Mouse (Mus musculus) spleen, adult 2 months (tissue): Measurements from ENCODE around the gene Lyve1. TPM values are rescaled to one million over a fixed set of nuclear protein-coding genes. Genes with fewer than 3 reads are reported as not detected.
"Not testable (repeated sequence)": the region's sequence is repeated elsewhere in the genome, so short reads cannot be mapped to it uniquely, and the experiment has no call there.

Experiments used
- DNase-seq, 2 experiments: peaks; one replicate each; pipeline versions ENCODE4 v3.0.0 to v3.0.0-alpha.2; 2012 to 2021; ENCODE audit warnings: low spot score in 2 of 2, low read depth in 1 of 2
- H3K27ac ChIP-seq: fragments of 200-500 bp; 2 replicates; pipeline ENCODE4 v1.5.1; 2012; ENCODE audit warnings: low read length, inconsistent platforms; ENCODE audit not compliant: insufficient read depth
- H3K27me3 ChIP-seq: fragments of 200-500 bp; 2 replicates; pipeline ENCODE4 v1.6.1; 2012; ENCODE audit warnings: mild to moderate bottlenecking, moderate library complexity, low read length, inconsistent platforms; ENCODE audit not compliant: control insufficient read depth, insufficient read depth
- H3K36me3 ChIP-seq: fragments of 200-500 bp; 2 replicates; pipeline ENCODE4 v1.6.1; 2012; ENCODE audit warnings: mild to moderate bottlenecking, low read length, inconsistent platforms; ENCODE audit not compliant: control insufficient read depth, insufficient read depth
- H3K4me1 ChIP-seq: fragments of 200-500 bp; 2 replicates; pipeline ENCODE4 v1.6.1; 2011; ENCODE audit warnings: inconsistent platforms; ENCODE audit not compliant: control insufficient read depth, insufficient read depth, insufficient read length
- H3K4me3 ChIP-seq: fragments of 200-500 bp; 2 replicates; pipeline ENCODE4 v1.5.1; 2011; ENCODE audit warnings: mild to moderate bottlenecking, inconsistent platforms; ENCODE audit not compliant: insufficient read depth, insufficient read length; ENCODE audit errors: extremely low read depth
- CTCF ChIP-seq: fragments of 200-500 bp; IDR thresholded peaks from 2 replicates; pipeline ENCODE4 v1.5.1; 2011; ENCODE audit warnings: mild to moderate bottlenecking, inconsistent platforms; ENCODE audit not compliant: insufficient read depth, insufficient read length, insufficient replicate concordance; ENCODE audit errors: extremely low read depth
- POLR2A ChIP-seq: fragments of 200-500 bp; IDR thresholded peaks from 2 replicates; pipeline ENCODE4 v1.6.1; 2011; ENCODE audit warnings: low read depth, low read length, inconsistent platforms
- WGBS: fragments of 180-500 bp; shearing (Covaris S2); methylation state at CpG from one replicate; pipeline ENCODE4 v1.1.7; 2018; 5-methylcytosine and 5-hydroxymethylcytosine counted together
- polyA plus RNA-seq: library from polyadenylated mRNA; depleted of rRNA; stranded (reverse); fragments of >200 nt; gene quantifications from 2 replicates; pipeline ENCODE4 v1.2.3, GENCODE M21; 2012; rRNA removed

Lyve1 gene
- 0.49 and 0.52 TPM in 2 replicates for polyA plus RNA-seq

DNA sequence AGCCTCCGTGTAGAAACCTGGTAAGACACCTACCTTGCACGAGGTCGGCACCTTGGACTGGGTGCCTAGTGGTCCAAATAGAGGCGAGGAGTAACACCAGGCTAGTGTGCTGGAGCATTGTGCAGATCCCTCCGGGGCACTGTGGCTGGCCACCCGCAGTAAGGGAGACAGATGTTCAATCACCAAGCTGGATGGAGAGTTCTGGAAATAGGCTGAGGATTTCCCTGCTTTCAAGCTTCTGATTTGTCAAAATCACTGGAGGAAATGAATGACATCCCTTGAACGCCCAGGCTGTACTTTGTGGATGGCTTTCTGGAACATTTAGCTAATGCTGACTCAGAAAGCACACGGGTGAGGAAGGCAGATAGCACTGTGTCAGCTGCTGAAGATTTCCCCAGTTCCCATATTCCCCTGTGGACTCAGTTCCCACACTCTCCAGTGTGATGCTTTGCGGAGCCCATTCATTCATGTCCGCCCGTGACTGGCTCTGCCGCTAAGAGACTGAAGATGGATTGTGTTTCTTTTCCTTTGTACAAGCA lies at the start of gene Lyve1:
Gene Lyve1, minus strand, starts transcription at position 489 of the 539 bp plus-strand sequence.
- DNase-seq, result no peak
- Histone ChIP-seq H3K4me3 (no peak within 1 kb of the TSS), H3K4me1 (no peaks in the 10 kb centered on the region), H3K27ac (no peak within 1 kb of the TSS), H3K27me3 (no peaks in the 10 kb centered on the region), H3K36me3 (no peaks in the 10 kb centered on the region)
- no peak for TF ChIP-seq CTCF
- TF ChIP-seq POLR2A, result no peak
- 79% methylated on average over 12 of the region's 12 CpGs for WGBS

DNA sequence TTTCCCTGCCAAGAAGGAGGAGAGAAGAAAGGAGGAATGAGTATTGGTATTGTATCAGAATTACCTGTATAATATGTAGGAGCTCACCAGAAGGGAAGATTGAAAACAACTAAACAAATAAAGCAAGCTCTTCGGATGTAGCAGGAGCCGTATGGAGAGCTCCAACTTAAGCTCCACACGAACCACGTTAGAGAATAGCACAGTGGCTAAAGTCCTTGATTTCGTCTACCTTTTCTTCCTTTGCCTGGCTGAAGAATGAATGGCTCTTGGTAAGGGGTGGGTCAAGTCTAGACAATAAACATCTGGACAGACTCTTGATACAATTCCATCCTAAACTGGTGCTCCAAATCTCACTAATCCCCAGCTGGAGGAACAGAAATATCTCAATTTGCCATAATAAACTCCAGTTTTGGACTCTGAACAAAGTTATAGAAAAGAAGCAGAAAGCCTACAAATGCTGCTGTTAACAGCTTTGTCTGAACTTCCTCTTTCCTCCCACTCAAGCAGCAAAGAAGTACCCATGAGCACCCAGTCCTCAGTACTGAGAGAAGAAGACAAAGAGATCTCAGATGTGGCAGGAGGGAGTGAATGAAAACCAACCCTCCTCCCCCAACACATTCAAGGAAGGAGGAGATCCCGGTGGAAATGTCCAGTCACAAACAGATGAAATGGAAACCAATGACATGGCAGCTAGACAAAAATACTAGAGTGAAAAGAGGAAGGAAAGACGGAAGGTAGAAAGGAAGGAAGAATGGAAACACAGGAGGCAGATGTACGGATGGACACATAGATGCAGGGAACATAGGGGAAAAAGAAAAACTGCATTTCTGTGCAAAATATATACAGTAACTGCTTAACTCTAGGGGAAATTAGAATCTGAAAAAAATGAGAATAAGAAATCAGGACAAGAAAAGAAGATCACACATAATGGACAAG lies 45.4 kb upstream of the Lyve1 start:
- Histone ChIP-seq H3K36me3 (no peaks in the 10 kb centered on the region), H3K4me3 (no peak overlapping the region), H3K27ac (peak overlapping the region; percentile 37; the same call in 1 of the 2 replicates), H3K4me1 (peaks cover 4% of the 10 kb centered on the region; the same call in 1 of the 2 replicates), H3K27me3 (no peaks in the 10 kb centered on the region)
- TF ChIP-seq POLR2A (no peak), CTCF (no peak)
- 39% methylated on average over 8 of the region's 8 CpGs for WGBS
- no peak for DNase-seq

GRCm38 (mm10) chr7:110906566-110906965 lies 43.5 kb upstream of the Lyve1 start:
- no peak for TF ChIP-seq CTCF
- TF ChIP-seq POLR2A, result no peak

DNA sequence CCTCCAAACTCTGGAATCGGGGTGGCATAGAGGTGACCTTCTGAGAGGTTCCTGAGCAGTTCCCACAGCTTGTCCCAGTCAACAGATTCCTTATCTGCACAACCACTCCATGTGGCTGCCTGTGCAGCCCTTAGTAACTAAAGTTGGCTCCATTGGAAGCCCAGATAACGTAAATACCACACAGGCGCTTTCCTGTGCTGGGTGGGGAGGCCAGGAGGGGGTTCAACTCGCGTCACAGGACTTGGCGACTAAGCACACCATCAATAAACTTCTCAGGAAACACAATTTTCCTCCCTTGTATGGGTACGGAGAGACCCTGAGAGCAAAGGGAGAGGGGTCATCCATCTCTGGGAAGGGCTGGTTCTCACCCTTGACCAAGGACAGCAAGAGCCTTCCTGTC lies 40.2 kb upstream of the Lyve1 start:
- Histone ChIP-seq H3K4me1 (peaks cover 3% of the 10 kb centered on the region; the same call in 1 of the 2 replicates), H3K27ac (no peak overlapping the region), H3K27me3 (no peaks in the 10 kb centered on the region), H3K4me3 (no peak overlapping the region), H3K36me3 (no peaks in the 10 kb centered on the region)
- DNase-seq, result no peak
- TF ChIP-seq POLR2A, result no peak
- no peak for TF ChIP-seq CTCF
- WGBS, result 72% methylated on average over 7 of the region's 7 CpGs

More at GRCm38 (mm10) chr7:110906566-110906965, 43.5 kb upstream of the Lyve1 start:
- H3K27ac ChIP-seq, result no peak overlapping the region
- no peak for DNase-seq
- 94% methylated on average over 2 of the region's 2 CpGs for WGBS
- H3K4me3 ChIP-seq, result no peak overlapping the region
- peaks cover 4% of the 10 kb centered on the region; the same call in 1 of the 2 replicates for H3K4me1 ChIP-seq
- H3K27me3 ChIP-seq, result no peaks in the 10 kb centered on the region
- H3K36me3 ChIP-seq, result no peaks in the 10 kb centered on the region

DNA sequence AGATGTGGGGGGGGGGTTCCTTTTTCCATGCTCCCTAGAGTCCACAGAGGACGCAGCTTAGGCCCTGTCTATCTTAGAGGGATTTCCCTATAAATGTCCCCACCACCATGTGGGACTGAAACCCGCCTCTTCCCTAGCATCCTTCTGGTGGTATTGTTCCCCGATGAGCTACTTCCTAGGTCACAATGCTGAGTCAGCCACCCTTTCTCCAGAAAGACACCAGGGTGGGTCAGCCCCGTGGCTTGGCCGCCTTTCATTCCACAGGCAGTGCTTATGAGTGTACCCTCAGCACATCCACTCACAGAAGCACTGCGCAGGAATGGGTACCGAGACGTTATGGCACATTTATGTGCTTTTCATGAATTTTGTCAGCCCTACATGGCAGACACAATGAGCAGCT lies 34.2 kb upstream of the Lyve1 start:
- Histone ChIP-seq H3K36me3 (no peaks in the 10 kb centered on the region), H3K4me1 (no peaks in the 10 kb centered on the region), H3K4me3 (no peak overlapping the region), H3K27ac (no peak overlapping the region), H3K27me3 (no peaks in the 10 kb centered on the region)
- DNase-seq, result no peak
- 85% methylated on average over 8 of the region's 8 CpGs for WGBS
- TF ChIP-seq CTCF (no peak), POLR2A (no peak)

- Histone ChIP-seq H3K4me3 (no peak overlapping the region), H3K27me3 (no peaks in the 10 kb centered on the region), H3K4me1 (no peaks in the 10 kb centered on the region), H3K27ac (no peak overlapping the region), H3K36me3 (no peaks in the 10 kb centered on the region)
- 93% methylated on average over 7 of the region's 7 CpGs for WGBS
- no peak for DNase-seq
- TF ChIP-seq POLR2A (no peak), CTCF (no peak)
Measured at GRCm38 (mm10) chr7:110896453-110896852, 33.4 kb upstream of the Lyve1 start.

GRCm38 (mm10) chr7:110895772-110896171 lies 32.7 kb upstream of the Lyve1 start:
- not testable (repeated sequence) for H3K4me3 ChIP-seq, H3K27me3 ChIP-seq, H3K4me1 ChIP-seq, H3K27ac ChIP-seq, H3K36me3 ChIP-seq, DNase-seq
- WGBS, result 92% methylated on average over 10 of the region's 10 CpGs
